Mouse (Mus musculus): ENCODE results near the gene Qtrt2. TPM values are rescaled to one million over a fixed set of nuclear protein-coding genes. Genes with fewer than 3 reads are reported as not detected.

Gene Qtrt2
- total RNA-seq (2021) = 10 to 100 TPM; 32.9 to 35.3 TPM

GRCm38 (mm10) chr16:43926341-43926859, at the start of gene Qtrt2:
Qtrt2 (minus strand) TSS chr16:43926809.
- intact Hi-C loops (cut with DNase I) = no loop called here
- no peak for DNase-seq

GRCm38 (mm10) chr16:43973606-43974220, 47.1 kb upstream of the Qtrt2 start:
- DNase-seq = no peak
- intact Hi-C loops (cut with DNase I) = no loop called here

- intact Hi-C loops (cut with DNase I) = no loop called here
- no peak for DNase-seq
Measured at GRCm38 (mm10) chr16:43973147-43973546, 46.5 kb upstream of the Qtrt2 start.

GRCm38 (mm10) chr16:43972391-43972790, 45.8 kb upstream of the Qtrt2 start:
- intact Hi-C loops (cut with DNase I) = no loop called here

GRCm38 (mm10) chr16:43971741-43972140, 45.1 kb upstream of the Qtrt2 start:
- DNase-seq = no peak
- intact Hi-C loops (cut with DNase I) = no loop called here

More at GRCm38 (mm10) chr16:43972391-43972790, 45.8 kb upstream of the Qtrt2 start:
- DNase-seq = no peak

- DNase-seq = no peak
- intact Hi-C loops (cut with DNase I) = no loop called here
Measured at GRCm38 (mm10) chr16:43971189-43971588, 44.6 kb upstream of the Qtrt2 start.

GRCm38 (mm10) chr16:43970426-43970825, 43.8 kb upstream of the Qtrt2 start:
- DNase-seq = no peak
- intact Hi-C loops (cut with DNase I) = no loop called here

- DNase-seq = no peak
- intact Hi-C loops (cut with DNase I) = no loop called here
Measured at GRCm38 (mm10) chr16:43965781-43966389, 39.3 kb upstream of the Qtrt2 start.

GRCm38 (mm10) chr16:43963780-43964179, 37.2 kb upstream of the Qtrt2 start:
- intact Hi-C loops (cut with DNase I) = no loop called here
- DNase-seq = no peak

- DNase-seq = no peak
- intact Hi-C loops (cut with DNase I) = no loop called here
Measured at GRCm38 (mm10) chr16:43963291-43963690, 36.7 kb upstream of the Qtrt2 start.

- intact Hi-C loops (cut with DNase I) = no loop called here
- DNase-seq = no peak
Measured at GRCm38 (mm10) chr16:43958038-43958437, 31.4 kb upstream of the Qtrt2 start.

- intact Hi-C loops (cut with DNase I) = no loop called here
- DNase-seq = no peak
Measured at GRCm38 (mm10) chr16:43954913-43955312, 28.3 kb upstream of the Qtrt2 start.

GRCm38 (mm10) chr16:43951591-43951990, 25.0 kb upstream of the Qtrt2 start:
- intact Hi-C loops (cut with DNase I) = no loop called here
- no peak for DNase-seq

GRCm38 (mm10) chr16:43945869-43946268, 19.3 kb upstream of the Qtrt2 start:
- intact Hi-C loops (cut with DNase I) = no loop called here
- DNase-seq = no peak

GRCm38 (mm10) chr16:43945351-43945750, 18.7 kb upstream of the Qtrt2 start:
- intact Hi-C loops (cut with DNase I) = no loop called here

GRCm38 (mm10) chr16:43940846-43941245, 14.2 kb upstream of the Qtrt2 start:
- intact Hi-C loops (cut with DNase I) = no loop called here
- no peak for DNase-seq

More at GRCm38 (mm10) chr16:43945351-43945750, 18.7 kb upstream of the Qtrt2 start:
- DNase-seq = no peak

GRCm38 (mm10) chr16:43935892-43936291, 9.3 kb upstream of the Qtrt2 start:
- intact Hi-C loops (cut with DNase I) = no loop called here
- no peak for DNase-seq

GRCm38 (mm10) chr16:43935367-43935766, 8.8 kb upstream of the Qtrt2 start:
- DNase-seq = peak; percentile 41
- intact Hi-C loops (cut with DNase I) = no loop called here

GRCm38 (mm10) chr16:43934856-43935255, 8.2 kb upstream of the Qtrt2 start:
- DNase-seq = peak; percentile 24
- intact Hi-C loops (cut with DNase I) = no loop called here

GRCm38 (mm10) chr16:43933041-43933440, 6.4 kb upstream of the Qtrt2 start:
- intact Hi-C loops (cut with DNase I) = no loop called here
- no peak for DNase-seq

- intact Hi-C loops (cut with DNase I) = no loop called here
- DNase-seq = no peak
Measured at GRCm38 (mm10) chr16:43932319-43932718, 5.7 kb upstream of the Qtrt2 start.

- intact Hi-C loops (cut with DNase I) = no loop called here
- DNase-seq = no peak
Measured at GRCm38 (mm10) chr16:43931502-43931901, 4.9 kb upstream of the Qtrt2 start.

Measured in left cerebral cortex, postnatal 4 days (tissue).